Mouse (Mus musculus): ENCODE measurements around the gene Spem2. TPM values are rescaled to one million over a fixed set of nuclear protein-coding genes. Genes with fewer than 3 reads are reported as not detected.
"Not testable (repeated sequence)": the region's sequence is repeated elsewhere in the genome, so short reads cannot be mapped to it uniquely, and the experiment has no call there.

Gene Spem2
- not detected in 2 replicates for polyA plus RNA-seq (2015; fragmentation: Nextera tagmentation; extraction: Ambion mirVana)

DNA sequence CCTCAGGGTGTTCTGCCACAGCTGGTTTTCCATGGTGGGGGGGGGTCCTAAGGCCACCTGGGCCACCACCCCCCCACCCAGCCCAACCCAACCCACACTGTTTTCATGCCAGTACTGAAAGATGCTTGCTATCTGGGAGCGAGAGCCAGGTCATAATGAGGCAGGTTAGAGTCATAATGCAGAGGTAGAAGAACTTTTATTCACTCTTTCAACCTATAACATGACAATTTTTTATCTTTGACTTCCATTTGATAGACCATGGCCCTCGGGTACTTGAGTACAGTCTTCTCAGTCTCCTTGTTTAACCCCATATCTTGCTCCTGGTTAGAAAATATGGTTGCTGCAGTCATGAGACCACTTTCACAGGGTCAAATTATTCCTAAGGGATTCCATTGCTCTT lies at the start of gene Spem2:
TSS of gene Spem2 (minus strand) at position 101 of the 400 bp plus-strand sequence.
- Histone ChIP-seq H3K9me3 (peaks cover 5% of the 10 kb centered on the region; the same call in 1 of the 2 replicates), H3K9ac (replicated peaks) (no peak within 1 kb of the TSS), H3K27ac (no peak within 1 kb of the TSS), H3K4me2 (replicated peaks) (no peak within 1 kb of the TSS), H3K27me3 (no peaks in the 10 kb centered on the region), H3K4me3 (replicated peaks) (no peak within 1 kb of the TSS), H3K36me3 (0 out of 2 replicates have a peak, but pooled peaks cover 2% of the 10 kb centered on the region), H3K4me1 (replicated peaks) (no peaks in the 10 kb centered on the region)
- 83% methylated on average over 2 of the region's 2 CpGs for WGBS
- no peak for ATAC-seq

DNA sequence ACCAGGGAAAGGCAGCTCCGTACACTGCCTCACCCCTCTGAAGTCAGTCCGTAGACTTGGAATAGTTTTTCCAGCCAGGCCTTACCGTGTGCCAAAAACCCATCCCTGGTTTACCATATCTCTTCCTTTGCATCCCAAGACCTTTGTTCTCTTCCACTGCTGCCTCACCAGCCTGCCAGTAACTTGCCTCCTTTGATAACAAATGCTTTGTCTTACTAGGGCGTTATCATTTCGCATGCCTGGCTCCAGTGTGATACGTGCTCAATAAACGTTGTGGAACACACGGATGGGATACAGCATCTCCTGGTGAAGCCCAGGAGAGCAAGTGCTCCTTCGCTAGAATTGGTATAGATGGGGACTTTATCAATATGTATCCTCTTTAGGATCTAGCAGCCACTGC lies 49.1 kb upstream of the Spem2 start:
- Histone ChIP-seq H3K9me3 (no peaks in the 10 kb centered on the region), H3K27ac (no peak overlapping the region), H3K36me3 (no peaks in the 10 kb centered on the region), H3K27me3 (no peaks in the 10 kb centered on the region), H3K4me3 (replicated peaks) (no peak overlapping the region), H3K4me2 (replicated peaks) (no peak overlapping the region), H3K4me1 (replicated peaks) (no peaks in the 10 kb centered on the region), H3K9ac (replicated peaks) (no peak overlapping the region)
- no peak for ATAC-seq
- 68% methylated on average over 9 of the region's 9 CpGs for WGBS

DNA sequence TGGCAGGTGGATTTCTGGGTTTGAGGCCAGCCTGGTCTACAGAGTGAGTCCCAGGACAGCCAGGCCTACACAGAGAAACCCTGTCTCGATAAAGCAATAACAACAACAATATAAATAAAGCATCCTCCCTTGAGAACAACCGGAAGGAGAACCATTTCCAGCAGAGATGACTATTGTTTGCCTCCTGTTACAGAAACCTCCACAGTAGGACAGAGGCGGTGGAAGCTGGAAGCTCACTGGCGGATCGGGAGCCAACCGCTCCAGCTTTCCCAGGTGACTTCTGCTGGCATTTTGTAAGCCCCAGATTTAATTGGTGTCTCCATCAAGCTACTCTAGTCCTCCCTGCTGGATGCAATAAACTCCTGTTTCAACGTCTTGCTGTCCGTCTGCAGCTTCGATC lies 47.3 kb upstream of the Spem2 start:
- Histone ChIP-seq H3K4me2 (replicated peaks) (no peak overlapping the region), H3K9ac (replicated peaks) (no peak overlapping the region), H3K27ac (no peak overlapping the region), H3K9me3 (no peaks in the 10 kb centered on the region), H3K27me3 (no peaks in the 10 kb centered on the region), H3K4me1 (replicated peaks) (no peaks in the 10 kb centered on the region), H3K4me3 (replicated peaks) (no peak overlapping the region), H3K36me3 (no peaks in the 10 kb centered on the region)
- 86% methylated on average over 9 of the region's 9 CpGs for WGBS
- ATAC-seq = no peak

DNA sequence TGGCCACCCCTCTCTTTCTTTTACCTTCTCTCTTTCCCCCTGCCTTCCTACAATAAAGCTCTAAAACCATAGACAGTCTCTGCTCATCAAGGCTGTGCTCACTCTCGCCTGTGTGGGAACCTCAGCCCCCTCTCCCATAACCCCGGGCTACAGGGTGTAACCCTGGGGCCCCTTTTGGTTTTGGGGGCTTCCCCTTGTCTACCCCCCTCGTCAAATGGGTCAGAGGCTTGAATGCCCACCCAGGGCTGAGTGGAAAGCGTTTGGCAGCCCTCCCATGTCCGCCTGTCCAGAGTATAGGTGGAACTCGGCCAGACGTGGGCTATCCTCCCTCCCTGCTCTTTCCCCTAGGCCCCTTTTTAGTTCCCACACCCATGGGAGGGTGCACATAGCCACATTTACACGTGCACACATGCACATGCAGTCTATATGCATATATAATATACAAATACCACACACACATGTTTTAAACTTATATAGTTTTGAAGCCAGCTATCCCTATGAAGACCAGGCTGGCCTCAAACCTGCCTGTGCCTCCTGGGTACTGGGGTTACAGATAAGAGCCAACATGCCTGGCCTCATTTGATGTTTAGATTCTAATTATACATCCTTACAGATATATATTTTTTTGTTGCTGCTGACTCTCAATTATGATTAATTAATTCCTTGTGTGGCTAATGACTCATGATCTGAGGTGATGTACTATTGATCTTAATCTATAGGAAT lies 46.0 kb upstream of the Spem2 start:
- Histone ChIP-seq H3K4me3 (replicated peaks) (no peak overlapping the region), H3K27ac (no peak overlapping the region), H3K27me3 (peaks cover 4% of the 10 kb centered on the region), H3K4me1 (replicated peaks) (no peaks in the 10 kb centered on the region), H3K36me3 (no peaks in the 10 kb centered on the region), H3K9me3 (no peaks in the 10 kb centered on the region), H3K9ac (replicated peaks) (no peak overlapping the region), H3K4me2 (replicated peaks) (no peak overlapping the region)
- WGBS = 68% methylated on average over 8 of the region's 8 CpGs
- no peak for ATAC-seq

DNA sequence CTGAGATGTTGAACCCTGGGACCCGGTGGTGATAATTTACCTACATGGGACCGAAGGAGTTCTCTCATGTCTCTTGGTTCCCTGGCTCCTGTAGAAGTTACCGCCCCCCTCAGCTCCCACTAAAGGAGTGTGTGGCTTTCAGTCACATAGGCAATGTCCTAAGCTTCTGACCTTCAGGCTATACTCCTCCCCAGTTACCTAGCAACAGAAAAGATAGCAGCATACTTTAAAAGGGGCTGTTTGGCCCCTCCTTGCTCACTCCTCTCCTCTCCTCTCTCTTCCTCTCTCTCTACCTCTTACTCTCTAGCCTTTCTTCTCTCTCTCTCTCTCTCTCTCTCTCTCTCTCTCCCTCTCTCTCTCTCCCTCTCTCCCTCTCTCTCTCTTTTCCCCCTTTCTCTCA lies 45.5 kb upstream of the Spem2 start:
- WGBS = 87% methylated on average over 3 of the region's 3 CpGs
- not testable (repeated sequence) for H3K36me3 ChIP-seq; H3K9me3 ChIP-seq; H3K27me3 ChIP-seq; H3K4me2 ChIP-seq (replicated peaks); H3K4me1 ChIP-seq (replicated peaks); H3K27ac ChIP-seq; ATAC-seq; H3K9ac ChIP-seq (replicated peaks); H3K4me3 ChIP-seq (replicated peaks)

DNA sequence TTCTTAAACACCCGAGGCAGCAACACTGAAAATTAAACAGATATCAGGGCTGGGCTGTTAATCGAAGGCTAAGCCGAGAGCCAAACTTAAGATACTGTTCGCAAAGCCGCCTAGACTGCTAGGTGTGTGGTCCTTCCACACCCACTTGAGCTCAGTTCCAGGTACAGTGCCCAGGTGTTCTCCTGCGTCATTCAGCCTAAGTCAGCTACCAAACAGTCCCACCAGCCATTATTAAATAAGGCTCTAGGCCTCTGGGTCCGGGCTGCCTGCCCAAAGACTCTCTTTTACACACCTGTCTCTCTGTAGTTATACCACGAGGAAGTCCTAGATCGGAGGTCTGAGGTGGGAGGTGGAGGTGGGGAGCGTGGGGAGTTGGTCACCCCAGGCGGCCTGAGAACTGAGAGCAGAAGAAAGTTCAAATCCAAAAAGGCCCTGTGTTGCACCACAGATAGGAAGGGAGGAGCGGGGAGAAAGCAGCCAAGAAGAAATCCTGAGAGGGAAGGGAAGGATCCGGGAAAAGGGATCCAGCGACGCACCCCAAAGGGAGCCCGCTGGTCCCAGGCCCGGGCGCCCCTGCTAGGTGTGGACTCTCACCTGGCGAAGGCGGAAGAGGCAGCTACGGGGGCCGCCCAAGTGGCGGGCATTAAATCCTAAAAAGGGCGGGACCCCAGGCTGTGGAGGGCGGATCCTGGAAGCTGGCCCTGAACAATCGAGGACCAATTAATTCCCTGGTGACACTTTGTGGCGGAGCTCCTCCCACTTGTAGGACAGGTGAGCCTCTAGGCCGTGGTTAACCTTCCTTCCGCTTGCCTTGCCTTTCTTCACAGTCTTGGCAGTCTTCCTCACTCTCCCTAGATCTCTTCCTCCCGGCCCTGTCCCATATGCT lies 40.1 kb upstream of the Spem2 start, which contains the start of gene Tnk1:
TSS of gene Tnk1 (minus strand) at position 618 of the 886 bp plus-strand sequence.
- Histone ChIP-seq H3K27me3 (peaks cover 24% of the 10 kb centered on the region), H3K27ac (no peak within 1 kb of the TSS), H3K4me3 (replicated peaks) (no peak within 1 kb of the TSS), H3K9ac (replicated peaks) (no peak within 1 kb of the TSS), H3K4me2 (replicated peaks) (no peak within 1 kb of the TSS), H3K36me3 (no peaks in the 10 kb centered on the region), H3K4me1 (replicated peaks) (0 out of 2 replicates have a peak, but pooled peaks cover 5% of the 10 kb centered on the region), H3K9me3 (no peaks in the 10 kb centered on the region)
- no peak for ATAC-seq
- whole genome bisulfite sequencing = 21% methylated on average over 30 of the region's 30 CpGs

DNA sequence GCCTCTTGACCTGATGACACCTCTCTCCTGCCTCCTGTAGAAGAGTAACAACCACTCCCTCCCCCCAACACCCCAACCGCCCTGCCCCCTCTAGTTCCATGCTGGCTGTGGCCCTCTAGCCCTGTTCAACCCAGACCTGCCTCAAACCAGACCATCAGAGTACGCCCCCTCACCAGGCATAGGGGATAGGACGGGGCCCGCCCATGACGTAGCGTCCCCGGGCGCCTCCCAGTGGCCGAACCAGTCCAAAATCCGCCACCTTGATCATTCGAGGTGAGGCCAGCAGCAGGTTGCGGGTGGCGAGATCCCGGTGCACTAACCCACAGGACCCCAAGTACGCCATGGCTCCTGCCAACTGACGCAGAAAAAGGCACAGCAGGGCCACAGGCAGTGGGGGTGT lies 37.1 kb upstream of the Spem2 start:
- H3K9me3 ChIP-seq = no peaks in the 10 kb centered on the region
- 15% methylated on average over 16 of the region's 16 CpGs for WGBS
- peaks cover 24% of the 10 kb centered on the region for H3K27me3 ChIP-seq
- H3K4me3 ChIP-seq (replicated peaks) = no peak overlapping the region
- peaks cover 16% of the 10 kb centered on the region for H3K36me3 ChIP-seq
- ATAC-seq = peak; percentile 70
- H3K9ac ChIP-seq (replicated peaks) = no peak overlapping the region
- H3K4me2 ChIP-seq (replicated peaks) = peak overlapping the region; percentile 1; the same call in 1 of the 2 replicates
- no peak overlapping the region for H3K27ac ChIP-seq
- H3K4me1 ChIP-seq (replicated peaks) = peaks cover 9% of the 10 kb centered on the region; the same call in 1 of the 2 replicates

DNA sequence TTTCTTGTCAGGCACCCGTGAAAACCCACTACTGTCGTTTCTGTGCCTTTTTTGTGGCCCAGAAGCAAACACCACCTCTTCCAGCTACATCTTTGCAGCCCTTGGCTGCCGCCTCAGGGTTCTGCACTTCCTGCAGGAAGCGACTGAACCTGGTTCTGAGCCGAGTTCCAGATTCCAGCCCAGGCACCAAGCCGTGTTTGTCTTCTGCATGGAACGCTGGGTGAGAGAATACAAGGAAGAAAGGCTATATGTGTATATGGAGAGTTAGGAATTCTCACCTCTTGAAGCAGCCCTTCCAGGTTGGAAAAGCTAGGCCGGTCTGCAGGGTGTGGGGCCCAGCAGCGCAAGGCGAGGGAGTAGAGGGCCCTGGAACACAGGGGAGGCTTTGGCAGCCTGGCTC lies 36.4 kb upstream of the Spem2 start:
- ATAC-seq = no peak
- Histone ChIP-seq H3K9ac (replicated peaks) (no peak overlapping the region), H3K4me2 (replicated peaks) (no peak overlapping the region), H3K4me1 (replicated peaks) (peaks cover 15% of the 10 kb centered on the region; the same call in 1 of the 2 replicates), H3K27ac (no peak overlapping the region), H3K27me3 (peaks cover 21% of the 10 kb centered on the region), H3K9me3 (no peaks in the 10 kb centered on the region), H3K4me3 (replicated peaks) (no peak overlapping the region), H3K36me3 (peaks cover 23% of the 10 kb centered on the region)
- WGBS = 88% methylated on average over 10 of the region's 10 CpGs

DNA sequence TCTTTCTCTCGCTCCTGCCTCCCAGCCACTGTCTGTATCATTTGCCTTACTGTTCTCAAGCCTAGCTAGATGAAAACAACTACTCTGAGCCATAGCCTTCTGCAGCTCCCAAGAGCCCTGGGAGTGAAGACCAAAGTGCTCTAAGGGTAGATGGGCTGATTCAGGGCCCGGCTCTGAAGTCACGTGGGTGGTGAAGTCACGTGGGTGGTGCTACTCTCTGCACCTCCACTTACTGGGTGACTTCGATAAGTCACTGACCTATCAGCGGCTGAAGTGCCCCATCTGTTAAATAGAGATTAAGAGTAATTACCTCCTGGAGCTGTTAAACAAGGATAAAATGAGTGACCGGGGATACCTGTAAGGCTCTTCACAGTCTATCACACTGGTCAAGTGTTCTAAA lies 35.7 kb upstream of the Spem2 start:
- no peak for ATAC-seq
- Histone ChIP-seq H3K9me3 (no peaks in the 10 kb centered on the region), H3K4me2 (replicated peaks) (no peak overlapping the region), H3K4me1 (replicated peaks) (peaks cover 17% of the 10 kb centered on the region), H3K27ac (peak overlapping the region; percentile 30; the same call in 1 of the 2 replicates), H3K9ac (replicated peaks) (no peak overlapping the region), H3K4me3 (replicated peaks) (no peak overlapping the region), H3K36me3 (peaks cover 30% of the 10 kb centered on the region), H3K27me3 (peaks cover 17% of the 10 kb centered on the region)
- WGBS = 70% methylated on average over 7 of the region's 7 CpGs

DNA sequence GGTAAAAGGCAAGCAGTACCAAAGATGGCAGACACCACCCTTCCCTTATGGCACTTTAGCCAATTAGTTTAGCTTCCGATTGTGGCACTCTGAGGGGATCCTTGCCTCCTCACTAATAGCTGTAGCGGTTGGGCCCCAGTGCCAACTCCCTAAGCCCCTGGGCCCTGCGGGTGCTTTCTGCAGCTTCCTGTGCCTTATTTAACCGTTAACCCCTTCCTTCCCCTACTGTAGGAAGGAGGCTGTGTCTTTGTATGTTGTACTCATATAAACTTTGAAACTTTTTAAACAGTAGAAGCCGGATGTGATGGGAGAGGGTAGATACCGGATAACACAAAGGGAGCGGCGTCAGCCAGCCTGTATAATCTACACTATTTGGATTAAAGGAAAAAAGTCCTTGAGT lies 32.5 kb upstream of the Spem2 start:
- H3K27me3 ChIP-seq = no peaks in the 10 kb centered on the region
- no peak overlapping the region for H3K4me3 ChIP-seq (replicated peaks)
- ATAC-seq = no peak
- H3K27ac ChIP-seq = no peak overlapping the region
- H3K4me2 ChIP-seq (replicated peaks) = no peak overlapping the region
- WGBS = 81% methylated on average over 8 of the region's 8 CpGs
- H3K4me1 ChIP-seq (replicated peaks) = peaks cover 38% of the 10 kb centered on the region
- no peak overlapping the region for H3K9ac ChIP-seq (replicated peaks)
- H3K36me3 ChIP-seq = peaks cover 43% of the 10 kb centered on the region
- H3K9me3 ChIP-seq = no peaks in the 10 kb centered on the region

DNA sequence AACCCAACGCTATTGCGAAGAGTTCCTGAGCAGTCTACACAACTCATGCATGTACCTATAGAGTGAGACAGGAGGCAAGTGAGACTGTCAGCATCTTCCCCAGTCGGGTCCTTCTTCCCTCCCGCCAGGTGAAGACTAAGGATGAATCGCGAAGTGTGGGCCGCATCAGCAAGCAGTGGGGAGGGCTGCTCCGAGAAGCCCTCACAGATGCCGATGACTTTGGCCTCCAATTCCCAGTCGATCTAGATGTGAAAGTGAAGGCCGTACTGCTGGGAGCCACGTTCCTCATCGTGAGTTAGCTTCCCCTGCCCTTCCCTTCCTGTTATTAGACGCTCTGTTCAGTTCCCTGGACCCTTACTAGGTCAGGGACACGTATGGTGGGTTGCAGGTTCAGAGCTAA lies 31.6 kb upstream of the Spem2 start:
- Histone ChIP-seq H3K9me3 (no peaks in the 10 kb centered on the region), H3K9ac (replicated peaks) (no peak overlapping the region), H3K4me2 (replicated peaks) (no peak overlapping the region), H3K27ac (no peak overlapping the region), H3K4me1 (replicated peaks) (peaks cover 40% of the 10 kb centered on the region), H3K27me3 (no peaks in the 10 kb centered on the region), H3K36me3 (peaks cover 43% of the 10 kb centered on the region), H3K4me3 (replicated peaks) (no peak overlapping the region)
- ATAC-seq = no peak
- WGBS = 93% methylated on average over 15 of the region's 15 CpGs

DNA sequence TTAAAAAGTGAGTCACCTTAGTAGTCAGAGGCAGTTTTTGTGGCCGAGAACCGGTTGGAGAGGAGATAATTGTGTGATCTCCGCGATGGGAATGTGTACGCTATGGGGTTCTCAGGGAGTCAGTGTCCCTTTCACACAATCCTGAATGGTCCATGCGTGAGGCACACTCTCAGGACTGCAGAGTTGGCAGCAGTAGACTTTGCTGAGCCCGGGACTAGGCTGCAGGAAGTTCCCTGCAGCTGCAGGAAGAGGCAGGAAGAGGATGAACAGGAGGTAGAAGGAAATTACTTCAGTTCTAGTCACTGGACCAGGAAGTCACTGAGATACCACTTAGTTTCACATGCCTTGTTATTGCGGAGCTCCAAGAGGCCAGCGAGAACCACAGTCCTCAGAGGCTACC lies 30.9 kb upstream of the Spem2 start:
- WGBS = 93% methylated on average over 9 of the region's 9 CpGs
- Histone ChIP-seq H3K4me1 (replicated peaks) (peaks cover 40% of the 10 kb centered on the region), H3K9me3 (no peaks in the 10 kb centered on the region), H3K36me3 (peaks cover 43% of the 10 kb centered on the region), H3K9ac (replicated peaks) (no peak overlapping the region), H3K27ac (no peak overlapping the region), H3K4me3 (replicated peaks) (no peak overlapping the region), H3K4me2 (replicated peaks) (no peak overlapping the region), H3K27me3 (no peaks in the 10 kb centered on the region)
- no peak for ATAC-seq

Data from midbrain, embryonic 13.5 days (tissue).